Mouse (Mus musculus): ENCODE results near the gene Pvalb. TPM values are rescaled to one million over a fixed set of nuclear protein-coding genes. Genes with fewer than 3 reads are reported as not detected.

Gene Pvalb
- total RNA-seq, 2 experiments from 2014 or later = not detected

DNA sequence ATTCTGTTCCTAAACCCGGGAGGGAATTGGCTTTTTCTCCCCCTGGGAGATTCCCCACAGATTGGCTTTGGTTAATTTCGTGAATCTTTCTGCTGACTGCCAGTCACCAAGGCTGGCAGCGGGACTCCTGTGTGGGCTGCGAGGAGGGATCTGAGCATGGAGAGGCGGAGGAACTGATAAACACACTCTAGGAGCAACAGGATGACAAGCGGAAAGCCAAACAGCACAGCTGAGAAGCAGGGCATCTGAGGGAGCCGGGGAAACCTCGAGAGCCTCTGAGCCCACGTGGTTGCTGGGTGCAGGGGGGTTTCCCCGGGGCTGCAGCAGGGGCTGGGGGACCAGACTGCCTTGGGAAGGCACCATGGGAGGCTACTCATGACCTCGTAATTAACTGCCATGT, 36.6 kb downstream of the Pvalb start:
- intact Hi-C loops (cut with DNase I) = no loop called here
- no peak for DNase-seq

DNA sequence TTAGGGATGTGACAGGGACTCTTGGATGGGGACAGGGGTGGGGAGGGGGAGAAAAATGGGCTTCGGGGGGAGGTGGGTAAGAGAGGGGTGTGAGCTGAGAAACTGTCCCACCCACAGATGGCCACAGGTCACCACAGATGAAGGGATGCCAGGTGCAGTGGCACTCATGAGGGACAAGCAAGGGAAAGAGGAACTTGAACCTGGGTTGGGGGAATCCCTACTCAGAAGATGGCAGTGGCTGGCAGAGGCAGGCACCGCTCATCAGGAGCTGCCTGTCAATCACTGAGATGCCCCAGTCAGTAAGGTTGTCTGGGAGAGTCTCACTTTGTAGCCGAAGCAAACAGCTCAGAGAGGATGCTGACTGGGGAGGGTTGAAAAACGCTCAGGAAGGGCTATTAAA, 40.9 kb downstream of the Pvalb start:
- no peak for DNase-seq
- intact Hi-C loops (cut with DNase I) = no loop called here

DNA sequence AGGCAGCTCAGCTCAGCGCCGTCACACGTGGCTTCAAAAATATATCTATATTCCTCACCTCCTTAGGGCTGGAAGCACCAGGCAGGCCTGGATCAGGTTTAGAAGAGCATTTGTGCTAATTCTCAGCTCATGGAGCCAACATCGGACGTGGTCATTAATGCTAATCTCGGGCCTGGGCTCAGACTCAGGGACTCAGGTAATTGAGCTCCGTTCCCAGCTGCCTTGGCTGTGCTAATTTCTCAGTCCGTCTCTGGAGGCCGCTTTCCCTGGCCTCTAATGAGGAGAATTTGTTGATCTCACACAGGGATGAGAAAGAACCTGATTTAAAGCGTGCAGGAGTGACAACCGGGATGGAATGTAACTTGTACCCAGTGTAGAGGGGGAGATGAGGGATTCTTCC, 41.7 kb downstream of the Pvalb start:
- DNase-seq = no peak
- intact Hi-C loops (cut with DNase I) = no loop called here

DNA sequence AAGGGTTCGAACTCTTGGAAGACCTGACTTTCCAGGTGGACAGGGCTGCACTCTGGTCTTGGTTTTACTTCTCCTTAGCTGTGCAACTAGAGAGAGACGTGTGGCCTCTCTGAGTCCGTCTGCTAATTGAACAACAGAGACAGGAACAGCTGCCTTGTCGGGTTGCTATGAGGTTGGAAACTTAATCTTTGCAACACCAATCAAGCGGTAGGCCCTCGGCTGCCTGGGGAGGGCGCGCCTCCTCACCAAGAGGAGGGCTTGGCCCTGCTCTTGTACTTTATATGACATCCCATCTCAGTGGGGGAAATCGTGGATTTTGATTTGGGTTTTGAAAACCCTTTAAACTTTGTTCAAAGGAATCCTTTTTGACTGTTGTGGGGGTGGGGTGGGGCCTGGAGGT, 44.3 kb downstream of the Pvalb start:
- no peak for DNase-seq
- intact Hi-C loops (cut with DNase I) = no loop called here

DNA sequence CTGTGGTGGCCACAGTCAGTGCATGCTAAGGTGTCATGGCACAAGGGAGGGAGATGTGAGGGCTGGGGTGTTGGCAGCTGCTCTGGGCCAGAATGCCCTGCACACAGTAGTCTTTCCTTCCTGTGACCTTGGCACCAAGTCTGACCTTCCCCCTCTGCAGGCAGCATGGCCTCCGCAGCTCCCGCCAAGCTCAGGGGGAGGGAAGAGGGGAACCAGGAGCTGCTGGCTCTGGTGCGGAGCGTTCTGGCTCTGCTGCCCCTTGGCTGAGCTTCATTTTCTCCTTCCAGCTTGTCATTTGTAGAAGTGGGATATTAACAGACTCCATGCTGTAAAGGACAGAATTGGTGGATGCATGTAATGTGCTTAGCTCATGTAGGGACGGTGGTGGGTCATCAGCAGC, 47.9 kb downstream of the Pvalb start:
- DNase-seq = no peak
- intact Hi-C loops (cut with DNase I) = no loop called here

DNA sequence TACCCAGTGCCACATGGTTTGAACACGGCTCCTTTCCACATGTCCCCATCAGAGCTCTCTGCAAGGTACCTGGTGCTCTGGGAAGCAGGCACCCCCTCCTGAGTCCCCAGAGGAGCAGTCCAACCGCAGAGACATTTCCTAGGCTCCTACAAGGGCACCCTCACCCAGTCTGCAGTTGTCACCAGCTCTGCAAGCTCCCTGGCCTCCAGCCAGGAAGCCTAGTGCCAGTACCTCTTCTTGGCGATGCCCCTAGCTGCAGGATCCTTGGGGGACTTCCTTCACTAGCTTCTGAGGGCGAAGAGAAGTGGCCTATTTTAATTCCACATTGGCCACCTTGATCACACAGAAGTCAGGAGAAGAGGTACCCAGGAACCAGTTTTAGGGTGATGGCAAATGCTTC, 48.4 kb downstream of the Pvalb start:
- no peak for DNase-seq

DNA sequence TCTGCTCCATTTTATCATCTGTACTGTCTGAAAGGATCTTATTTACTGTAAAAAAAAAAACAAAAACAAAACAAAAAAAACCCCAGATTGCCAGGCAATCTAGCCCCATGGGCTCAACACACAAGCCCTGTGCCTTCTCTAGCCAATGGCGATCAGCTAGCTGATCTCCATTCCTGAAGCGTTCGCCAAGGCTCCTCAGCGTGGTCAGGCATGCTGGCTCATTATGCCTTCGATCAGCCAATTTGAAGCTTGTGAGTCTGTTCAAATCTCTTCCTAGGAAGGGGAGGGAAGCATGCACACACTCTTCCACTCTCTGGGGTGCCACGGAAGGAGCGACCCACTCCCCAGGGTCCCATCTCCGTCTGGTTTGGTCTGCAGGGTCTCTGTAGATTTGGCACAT, 48.9 kb downstream of the Pvalb start:
- DNase-seq = no peak
- intact Hi-C loops (cut with DNase I) = no loop called here

More for the DNA sequence above, 48.4 kb downstream of the Pvalb start:
- intact Hi-C loops (cut with DNase I) = no loop called here

DNA sequence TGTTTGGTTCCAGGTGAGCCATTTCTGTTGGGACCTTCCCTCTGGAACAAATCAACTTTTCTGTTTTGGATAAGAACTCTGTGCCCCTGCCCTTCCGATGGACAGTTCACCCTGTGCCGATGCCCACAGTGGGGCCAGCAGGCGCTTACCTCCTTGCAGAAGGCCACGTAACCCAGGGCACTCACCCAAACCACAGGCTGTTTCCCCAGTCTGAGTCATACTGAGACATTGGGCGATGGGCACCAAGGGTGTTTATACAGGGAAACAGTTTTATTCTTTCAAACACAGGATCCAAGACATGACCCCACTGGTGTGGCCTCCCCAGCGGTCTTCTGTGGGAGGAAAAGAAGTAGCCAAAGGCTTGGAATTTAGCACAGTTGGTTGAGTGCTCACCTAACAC, 50.8 kb downstream of the Pvalb start:
- DNase-seq = no peak
- intact Hi-C loops (cut with DNase I) = no loop called here

DNA sequence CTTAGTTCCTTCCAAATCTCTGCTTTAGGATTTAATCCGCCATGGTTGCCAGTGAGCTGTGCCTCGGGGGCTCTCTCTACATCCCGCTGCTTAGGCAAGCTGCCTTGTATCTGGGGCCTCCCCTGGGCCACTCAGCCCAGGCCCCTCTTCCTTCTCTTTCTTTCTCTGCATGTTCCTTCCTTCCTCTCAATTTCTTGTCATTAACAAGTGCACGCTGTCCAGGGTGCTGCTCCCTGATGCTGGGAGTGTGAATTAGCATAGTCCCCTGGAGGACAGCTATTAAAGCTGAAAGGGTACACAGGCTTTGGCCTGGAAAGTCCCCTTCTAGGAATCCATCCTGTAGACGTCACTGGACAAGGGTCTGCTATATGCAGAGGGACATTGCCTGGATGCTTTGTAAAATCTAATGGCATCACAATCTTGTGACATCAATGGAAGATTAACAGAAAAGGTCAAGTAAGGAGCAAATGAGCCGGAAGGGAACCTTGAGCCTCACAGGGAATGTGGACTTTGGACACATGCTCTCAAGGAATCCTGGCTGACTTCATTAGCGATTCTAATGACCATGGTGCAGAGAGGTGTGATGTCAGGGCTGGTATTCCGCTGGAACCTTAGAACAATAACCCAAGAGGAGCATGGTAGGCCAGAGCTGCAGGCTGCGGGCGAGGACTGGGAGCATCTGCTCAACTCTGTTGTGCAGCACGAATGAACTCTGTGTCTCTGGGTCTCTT, 53.0 kb downstream of the Pvalb start:
- no peak for DNase-seq
- intact Hi-C loops (cut with DNase I) = no loop called here

DNA sequence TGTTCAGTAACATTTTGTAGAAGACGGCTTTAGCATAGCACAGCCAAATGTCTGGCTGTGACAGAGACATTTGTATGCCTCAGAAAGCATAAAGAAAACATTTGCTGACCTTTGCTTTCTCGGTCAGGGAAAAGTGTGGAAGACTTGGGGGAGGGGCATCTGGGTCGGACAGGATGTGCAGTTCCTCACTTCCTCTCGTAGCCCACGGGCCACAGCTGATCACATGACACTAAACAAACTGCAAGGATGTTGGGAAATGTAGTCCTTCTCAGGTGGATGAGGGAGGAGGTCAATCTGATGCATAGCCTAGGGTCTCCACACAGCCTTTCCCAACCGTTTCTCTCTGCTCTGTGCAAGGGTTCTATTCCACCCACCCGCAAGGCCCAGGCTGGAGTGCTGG, 57.6 kb downstream of the Pvalb start:
- intact Hi-C loops (cut with DNase I) = no loop called here
- no peak for DNase-seq

Other genes with a start within 250 kb of the Pvalb start
- gene Foxred2, start 249.7 kb downstream of the Pvalb start, total RNA-seq (2021) = under 1 TPM; 0.20 to 0.38 TPM
- gene Eif3d, start 235.6 kb downstream of the Pvalb start, total RNA-seq (2021) = 10 to 100 TPM; 91.8 to 94.0 TPM
- not detected for gene Cacng2, start 86.4 kb downstream of the Pvalb start, total RNA-seq (2021)
- 10 to 100 TPM; 14.2 to 20.7 TPM for gene Ift27, start 32.3 kb downstream of the Pvalb start, total RNA-seq (2021)
- gene Ncf4, start 38.4 kb upstream of the Pvalb start, total RNA-seq (2021) = 1 to 10 TPM; 2.0 to 2.6 TPM
- 1 to 10 TPM; 1.3 to 1.6 TPM for gene Csf2rb2, start 99.3 kb upstream of the Pvalb start, total RNA-seq (2021)
- gene Csf2rb, start 119.4 kb upstream of the Pvalb start, total RNA-seq (2021) = 1 to 10 TPM; 2.2 to 2.7 TPM
- not detected for gene Tex33, start 189.5 kb upstream of the Pvalb start, total RNA-seq (2021)
- gene Tst, start 199.5 kb upstream of the Pvalb start, total RNA-seq (2021) = 10 to 100 TPM; 14.4 to 16.4 TPM
- 10 to 100 TPM; 26.0 to 26.3 TPM for gene Mpst, start 200.0 kb upstream of the Pvalb start, total RNA-seq (2021)
- 10 to 100 TPM; 80.7 TPM for gene Kctd17, start 222.2 kb upstream of the Pvalb start, total RNA-seq (2021)